Mouse (Mus musculus) neural tube, embryonic 13.5 days (tissue): ENCODE results near the gene Slc38a1. TPM values are rescaled to one million over a fixed set of nuclear protein-coding genes. Genes with fewer than 3 reads are reported as not detected.

Source experiments
- ATAC-seq: fragments of 200-750 bp; cut with Nextera tagmentation; 2 replicates; pipeline ENCODE4 v1.8.0; 2017; ENCODE audit warnings: low read depth, mild to moderate bottlenecking, moderate TSS enrichment, moderate library complexity
- H3K27ac ChIP-seq: fragments of 300-500 bp; sonication (generic); replicated peaks from 2 replicates; pipeline ENCODE4 v1.5.1; 2015; ENCODE audit warnings: moderate library complexity, mild to moderate bottlenecking, inconsistent platforms
- H3K27me3 ChIP-seq: fragments of 300-500 bp; sonication (generic); 2 replicates; pipeline ENCODE4 v1.6.1; 2015; ENCODE audit warnings: mild to moderate bottlenecking, inconsistent platforms
- H3K36me3 ChIP-seq: fragments of 300-500 bp; sonication (generic); 2 replicates; pipeline ENCODE4 v1.6.1; 2015; ENCODE audit warnings: mild to moderate bottlenecking, inconsistent platforms
- H3K4me1 ChIP-seq: fragments of 300-500 bp; sonication (generic); replicated peaks from 2 replicates; pipeline ENCODE4 v1.6.1; 2015; ENCODE audit warnings: inconsistent platforms
- H3K4me2 ChIP-seq: fragments of 300-500 bp; sonication (generic); 2 replicates; pipeline ENCODE4 v1.6.1; 2015; ENCODE audit warnings: inconsistent platforms, mild to moderate bottlenecking, moderate library complexity
- H3K4me3 ChIP-seq: fragments of 300-500 bp; sonication (generic); 2 replicates; pipeline ENCODE4 v1.5.1; 2015; ENCODE audit warnings: mild to moderate bottlenecking, inconsistent platforms
- H3K9ac ChIP-seq: fragments of 300-500 bp; sonication (generic); 2 replicates; pipeline ENCODE4 v1.6.1; 2015; ENCODE audit warnings: moderate library complexity, mild to moderate bottlenecking, inconsistent platforms
- H3K9me3 ChIP-seq: fragments of 300-500 bp; sonication (generic); 2 replicates; pipeline ENCODE4 v1.6.1; 2016; ENCODE audit warnings: inconsistent platforms
- WGBS: fragments of 180-500 bp; shearing (Covaris S2); methylation state at CpG from one replicate; pipeline ENCODE4 v1.1.7; 2015; 5-methylcytosine and 5-hydroxymethylcytosine counted together
- polyA plus RNA-seq: library from polyadenylated mRNA; unstranded; fragments of >200 nt; fragmentation: Nextera tagmentation; extraction: Ambion mirVana; gene quantifications from 2 replicates; pipeline ENCODE4 v1.2.1, GENCODE M21; 2015

Gene Slc38a1
- polyA plus RNA-seq, 1 experiment from 2014 or later, result 140 TPM

DNA sequence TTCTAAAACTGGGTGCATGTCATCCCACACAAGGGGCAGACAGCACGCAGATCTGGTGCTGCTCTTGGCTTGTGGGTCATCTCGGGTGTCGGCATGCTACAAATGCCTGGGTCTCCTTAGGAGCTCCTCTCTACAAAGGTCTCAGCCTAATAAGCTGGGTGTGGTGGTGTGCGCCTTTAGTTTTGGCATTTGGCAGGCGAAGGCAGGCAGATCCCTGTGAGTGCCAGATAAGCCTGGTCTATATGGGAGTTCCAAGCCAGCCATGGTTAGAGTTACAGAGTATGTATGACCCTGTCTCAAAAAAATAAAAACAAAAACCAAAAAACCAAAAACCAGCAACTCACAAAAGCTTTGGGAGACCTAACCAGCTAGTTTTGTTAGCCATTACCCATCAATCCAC, 65.7 kb downstream of the Slc38a1 start:
- Histone ChIP-seq H3K36me3 (peaks cover 77% of the 10 kb centered on the region), H3K4me3 (no peak overlapping the region), H3K27ac (no peak overlapping the region), H3K4me1 (no peaks in the 10 kb centered on the region), H3K27me3 (no peaks in the 10 kb centered on the region), H3K9me3 (no peaks in the 10 kb centered on the region), H3K4me2 (no peak overlapping the region), H3K9ac (no peak overlapping the region)
- 98% methylated on average over 5 of the region's 5 CpGs for WGBS
- ATAC-seq, result no peak

DNA sequence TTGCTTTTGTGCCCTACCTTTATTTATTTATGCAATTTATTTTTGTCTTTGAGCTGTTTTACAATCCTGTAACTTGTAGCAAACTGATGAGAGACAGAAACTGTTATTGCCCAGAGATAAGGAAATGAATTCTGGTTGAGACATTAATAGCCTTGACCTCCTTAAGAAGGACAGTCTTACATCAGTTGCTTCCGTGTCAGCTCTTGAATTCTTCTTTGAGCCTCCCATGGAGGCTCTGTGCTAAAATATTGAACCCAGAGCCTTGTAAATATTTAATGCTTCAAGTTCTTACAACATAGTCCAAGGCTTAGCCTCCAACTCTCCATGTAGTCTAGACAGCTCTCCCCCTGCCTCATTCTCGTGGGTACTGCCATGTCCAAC, 73.7 kb downstream of the Slc38a1 start:
- Histone ChIP-seq H3K4me3 (no peak overlapping the region), H3K4me1 (peaks cover 6% of the 10 kb centered on the region), H3K9ac (no peak overlapping the region), H3K36me3 (peaks cover 11% of the 10 kb centered on the region), H3K27ac (no peak overlapping the region), H3K27me3 (no peaks in the 10 kb centered on the region), H3K9me3 (no peaks in the 10 kb centered on the region), H3K4me2 (no peak overlapping the region)
- no peak for ATAC-seq
- WGBS, result 61% methylated on average over 2 of the region's 2 CpGs

DNA sequence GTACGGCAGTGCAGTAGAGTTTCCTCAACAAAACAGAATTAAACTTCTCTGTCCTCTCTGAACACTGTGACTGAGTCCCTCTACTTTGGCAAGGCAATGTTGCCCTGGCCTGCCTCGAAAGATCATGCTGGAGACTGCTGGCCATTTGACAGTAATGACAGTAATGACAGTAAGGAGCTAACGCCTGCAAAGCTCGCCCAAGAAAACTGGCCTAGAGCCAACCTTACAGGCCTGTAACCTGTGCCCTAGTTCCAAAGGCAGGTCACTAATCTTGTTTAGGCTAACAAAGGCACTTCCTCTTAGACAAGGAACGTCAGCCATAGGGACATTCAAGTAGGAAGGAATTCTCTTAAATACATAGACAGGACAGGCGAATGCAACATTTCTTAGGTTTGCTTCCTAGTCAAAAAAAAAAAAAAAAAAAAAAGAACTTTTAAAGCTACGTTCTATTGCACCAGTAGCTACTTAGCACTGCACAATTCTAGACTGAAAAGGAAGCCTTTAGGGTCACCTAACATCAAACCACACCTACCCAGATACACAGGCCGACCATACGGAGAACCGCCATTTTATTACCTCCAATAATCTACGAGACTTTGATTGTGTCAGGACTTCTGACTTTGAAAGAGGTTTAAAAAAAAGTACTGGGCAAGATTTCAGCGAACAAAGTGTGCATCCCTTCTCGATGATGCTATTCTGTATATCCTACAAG, 74.3 kb downstream of the Slc38a1 start:
- Histone ChIP-seq H3K9me3 (no peaks in the 10 kb centered on the region), H3K4me1 (peaks cover 6% of the 10 kb centered on the region), H3K4me3 (no peak overlapping the region), H3K9ac (no peak overlapping the region), H3K36me3 (peaks cover 5% of the 10 kb centered on the region), H3K27ac (no peak overlapping the region), H3K4me2 (no peak overlapping the region), H3K27me3 (no peaks in the 10 kb centered on the region)
- ATAC-seq, result no peak
- WGBS, result 76% methylated on average over 13 of the region's 13 CpGs

DNA sequence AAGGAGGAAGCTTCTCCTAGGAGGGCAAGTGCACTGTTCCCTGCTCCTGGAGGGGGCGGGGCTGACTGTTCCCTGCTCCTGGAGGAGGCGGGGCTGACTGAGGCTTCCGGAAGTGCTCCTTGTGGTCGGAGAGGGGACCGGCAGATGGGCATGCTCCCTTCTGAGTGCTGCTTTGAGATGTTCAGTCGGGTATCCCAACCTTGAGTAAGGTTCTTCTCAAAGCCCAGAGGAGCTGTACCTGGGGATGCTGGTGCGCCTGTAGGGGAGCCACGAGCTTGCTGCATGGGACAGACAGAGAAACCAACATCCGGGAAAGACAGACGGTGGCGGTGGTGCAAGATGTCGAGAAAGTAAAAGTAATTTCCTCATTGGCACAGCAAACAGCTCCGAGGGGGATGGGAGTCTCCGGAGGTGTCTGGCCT, 75.9 kb downstream of the Slc38a1 start:
- Histone ChIP-seq H3K27me3 (no peaks in the 10 kb centered on the region), H3K9me3 (no peaks in the 10 kb centered on the region), H3K4me1 (peaks cover 6% of the 10 kb centered on the region), H3K27ac (no peak overlapping the region), H3K4me3 (peak overlapping the region; percentile 31), H3K4me2 (peak overlapping the region; percentile 56), H3K9ac (peak overlapping the region; percentile 55), H3K36me3 (no peaks in the 10 kb centered on the region)
- ATAC-seq, result peak; percentile 56; the same call in 1 of the 2 replicates
- WGBS, result 10% methylated on average over 14 of the region's 14 CpGs

DNA sequence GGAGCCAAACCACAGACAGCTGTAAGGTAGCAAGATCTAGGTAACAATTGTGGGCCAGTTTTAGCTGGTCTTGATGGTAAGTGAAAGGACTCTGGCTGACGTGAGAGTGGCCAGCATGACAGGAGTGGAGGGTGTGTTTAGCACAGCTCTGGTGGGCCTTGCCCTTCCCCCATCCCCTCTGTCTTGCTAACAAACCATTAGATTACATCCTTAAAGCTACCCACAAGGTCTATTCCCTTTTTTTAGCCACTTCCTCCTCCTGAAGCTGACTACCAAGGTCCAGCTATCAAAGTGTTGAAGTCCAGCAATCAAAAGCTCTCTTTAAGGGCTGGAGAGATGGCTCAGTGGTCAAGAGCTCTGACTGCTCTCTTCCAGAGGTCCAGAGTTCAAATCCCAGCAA, 78.9 kb downstream of the Slc38a1 start:
- no peak overlapping the region for H3K27ac ChIP-seq
- H3K4me1 ChIP-seq, result peaks cover 6% of the 10 kb centered on the region
- H3K9ac ChIP-seq, result no peak overlapping the region
- no peaks in the 10 kb centered on the region for H3K36me3 ChIP-seq
- no peaks in the 10 kb centered on the region for H3K27me3 ChIP-seq
- no peaks in the 10 kb centered on the region for H3K9me3 ChIP-seq
- H3K4me2 ChIP-seq, result no peak overlapping the region
- whole genome bisulfite sequencing, result 80% methylated on average over 1 of the region's 1 CpGs
- H3K4me3 ChIP-seq, result no peak overlapping the region
- ATAC-seq, result no peak

DNA sequence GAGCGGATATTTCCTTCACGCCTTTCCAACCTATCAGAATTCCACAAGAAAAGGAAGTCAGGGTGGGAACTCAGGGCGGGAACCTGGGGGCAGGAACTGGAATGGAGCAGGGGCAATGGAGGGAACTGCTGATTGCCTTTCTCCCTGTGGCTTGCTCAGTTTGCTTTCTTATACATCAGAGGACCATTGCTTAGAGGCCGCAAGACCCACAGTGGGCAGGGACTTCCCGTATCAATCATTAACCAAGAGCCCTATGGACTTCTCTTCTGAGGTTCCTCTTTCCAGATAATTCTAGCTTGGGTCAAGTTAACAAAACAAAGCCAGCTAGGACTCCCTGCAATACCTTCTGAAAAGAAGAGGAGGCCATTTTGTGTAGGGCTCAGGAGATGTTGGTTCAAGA, 80.2 kb downstream of the Slc38a1 start:
- Histone ChIP-seq H3K9me3 (no peaks in the 10 kb centered on the region), H3K27ac (no peak overlapping the region), H3K27me3 (no peaks in the 10 kb centered on the region), H3K4me3 (no peak overlapping the region), H3K4me1 (peaks cover 6% of the 10 kb centered on the region), H3K9ac (no peak overlapping the region), H3K4me2 (no peak overlapping the region), H3K36me3 (no peaks in the 10 kb centered on the region)
- 95% methylated on average over 5 of the region's 5 CpGs for WGBS
- no peak for ATAC-seq

DNA sequence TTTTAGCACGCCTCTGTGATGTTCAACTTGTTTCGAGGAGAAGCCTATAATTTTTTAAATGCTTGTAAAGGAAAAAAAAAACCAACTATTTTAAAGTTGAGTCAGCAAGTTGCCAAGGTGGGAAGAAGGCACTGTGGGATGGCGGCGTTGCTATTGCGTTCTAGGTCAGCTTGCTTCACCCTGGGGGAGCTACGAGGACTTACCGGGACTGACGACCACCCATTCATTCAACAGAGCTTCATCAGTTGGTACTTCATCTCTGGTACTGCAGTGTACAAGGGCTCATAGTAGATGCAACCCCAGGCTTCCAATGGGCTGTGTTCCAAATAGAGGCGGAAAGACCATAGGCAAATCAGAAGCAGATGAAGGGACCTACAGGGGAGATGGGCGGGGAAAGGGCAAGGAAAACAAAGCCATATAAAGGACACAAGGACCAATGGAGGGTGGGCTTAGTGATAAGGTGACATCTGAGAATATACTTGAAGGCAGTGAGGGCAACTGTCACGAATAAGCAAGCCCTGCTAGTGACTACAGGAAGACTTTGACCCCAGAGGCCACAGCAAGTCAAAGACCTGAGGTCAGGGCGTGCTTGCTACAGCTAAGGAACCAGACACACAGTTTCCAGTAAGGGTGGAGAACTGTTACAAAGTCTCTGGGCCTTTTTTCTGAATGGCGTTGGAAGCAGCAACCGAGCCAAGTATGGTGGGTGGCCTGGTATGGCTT, 82.0 kb downstream of the Slc38a1 start:
- Histone ChIP-seq H3K9ac (no peak overlapping the region), H3K4me2 (no peak overlapping the region), H3K4me3 (no peak overlapping the region), H3K9me3 (no peaks in the 10 kb centered on the region), H3K36me3 (no peaks in the 10 kb centered on the region), H3K4me1 (no peaks in the 10 kb centered on the region), H3K27ac (no peak overlapping the region), H3K27me3 (no peaks in the 10 kb centered on the region)
- no peak for ATAC-seq
- 95% methylated on average over 14 of the region's 14 CpGs for WGBS

DNA sequence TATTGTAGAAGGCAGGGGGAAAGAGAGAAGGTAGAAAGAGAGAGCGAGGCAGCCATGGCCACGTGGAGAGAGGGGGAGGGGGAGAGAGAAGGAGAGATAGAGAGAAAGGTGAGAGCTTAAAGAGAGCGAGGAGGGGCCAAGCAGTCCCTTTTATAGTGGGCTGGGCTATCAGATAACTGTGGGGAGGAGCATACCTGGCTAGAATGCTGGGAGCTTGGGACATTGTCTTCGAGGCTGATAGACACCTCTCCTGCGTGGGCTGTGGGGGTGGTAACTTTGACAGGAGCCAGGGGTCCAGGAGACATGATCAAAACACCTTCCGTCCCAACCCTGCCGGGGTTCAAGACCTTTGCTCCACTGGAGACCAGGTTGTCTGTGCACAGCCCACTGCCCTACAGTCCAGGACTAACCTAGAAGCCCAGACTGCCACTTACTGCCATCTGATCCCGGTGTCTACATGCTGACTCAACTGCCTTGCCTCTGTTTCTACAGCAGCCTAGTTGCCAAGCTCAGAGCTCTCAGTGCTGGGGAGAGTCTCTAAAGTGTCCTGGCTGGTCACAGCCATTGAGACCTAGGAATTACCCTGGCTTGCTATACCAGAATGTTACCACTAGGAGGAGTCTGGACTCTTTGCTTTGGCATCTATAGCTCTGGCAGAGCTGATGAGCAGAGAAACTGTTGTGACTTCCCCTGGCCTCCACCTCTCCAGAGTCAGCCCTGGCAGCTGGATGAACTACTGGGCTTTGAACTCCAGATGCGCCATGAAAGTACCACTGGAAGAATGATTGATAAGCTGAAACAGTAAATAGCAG, 90.9 kb downstream of the Slc38a1 start:
- 69% methylated on average over 9 of the region's 9 CpGs for WGBS
- ATAC-seq, result peak; percentile 61; the same call in 1 of the 2 replicates
- H3K4me1 ChIP-seq, result peaks cover 8% of the 10 kb centered on the region
- no peaks in the 10 kb centered on the region for H3K9me3 ChIP-seq
- H3K27ac ChIP-seq, result no peak overlapping the region
- no peak overlapping the region for H3K9ac ChIP-seq
- no peak overlapping the region for H3K4me3 ChIP-seq
- no peaks in the 10 kb centered on the region for H3K36me3 ChIP-seq
- H3K27me3 ChIP-seq, result no peaks in the 10 kb centered on the region
- H3K4me2 ChIP-seq, result no peak overlapping the region

DNA sequence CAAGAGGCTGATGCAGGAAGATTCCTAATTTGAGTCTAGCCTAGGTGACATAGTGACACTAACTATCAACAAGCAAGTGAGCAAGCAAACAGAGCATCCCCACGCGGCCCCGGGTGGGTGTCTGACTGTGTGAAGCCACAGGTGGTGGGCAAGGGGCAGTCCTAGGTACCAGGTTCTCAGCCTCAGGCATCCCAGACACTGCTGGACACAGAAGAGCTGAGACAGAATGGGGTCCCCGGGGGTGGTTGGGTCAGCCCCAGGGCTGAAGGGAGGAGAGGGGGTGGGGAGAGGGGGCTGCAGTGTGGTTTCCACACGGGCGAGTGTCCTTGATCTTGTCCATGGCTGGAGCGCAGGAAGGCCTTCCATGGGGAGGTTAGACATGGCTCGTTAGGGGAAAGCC, 91.6 kb downstream of the Slc38a1 start:
- Histone ChIP-seq H3K27ac (no peak overlapping the region), H3K36me3 (no peaks in the 10 kb centered on the region), H3K4me3 (no peak overlapping the region), H3K9me3 (no peaks in the 10 kb centered on the region), H3K4me2 (no peak overlapping the region), H3K27me3 (no peaks in the 10 kb centered on the region), H3K4me1 (peaks cover 8% of the 10 kb centered on the region), H3K9ac (no peak overlapping the region)
- 93% methylated on average over 8 of the region's 8 CpGs for WGBS
- no peak for ATAC-seq

DNA sequence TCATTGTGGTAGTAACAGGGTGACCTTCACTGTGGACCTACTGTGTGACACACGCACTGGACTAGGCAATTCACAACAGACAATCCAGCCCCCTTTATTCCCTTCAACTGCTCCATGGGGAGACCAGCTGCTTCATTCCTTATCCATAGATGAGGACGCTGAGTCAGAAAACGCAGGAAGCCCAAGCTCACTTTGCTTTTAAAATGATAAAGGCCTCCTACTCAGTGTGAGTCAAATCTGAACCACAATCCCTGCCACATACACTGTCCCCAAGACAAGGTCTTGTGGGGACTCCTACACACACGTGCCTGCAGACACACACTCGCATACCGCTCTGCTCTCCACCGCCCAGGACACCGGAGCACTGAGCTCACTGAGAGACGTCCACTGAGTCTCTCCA, 94.3 kb downstream of the Slc38a1 start:
- peak overlapping the region; percentile 52 for H3K27ac ChIP-seq
- no peak overlapping the region for H3K4me2 ChIP-seq
- ATAC-seq, result no peak

DNA sequence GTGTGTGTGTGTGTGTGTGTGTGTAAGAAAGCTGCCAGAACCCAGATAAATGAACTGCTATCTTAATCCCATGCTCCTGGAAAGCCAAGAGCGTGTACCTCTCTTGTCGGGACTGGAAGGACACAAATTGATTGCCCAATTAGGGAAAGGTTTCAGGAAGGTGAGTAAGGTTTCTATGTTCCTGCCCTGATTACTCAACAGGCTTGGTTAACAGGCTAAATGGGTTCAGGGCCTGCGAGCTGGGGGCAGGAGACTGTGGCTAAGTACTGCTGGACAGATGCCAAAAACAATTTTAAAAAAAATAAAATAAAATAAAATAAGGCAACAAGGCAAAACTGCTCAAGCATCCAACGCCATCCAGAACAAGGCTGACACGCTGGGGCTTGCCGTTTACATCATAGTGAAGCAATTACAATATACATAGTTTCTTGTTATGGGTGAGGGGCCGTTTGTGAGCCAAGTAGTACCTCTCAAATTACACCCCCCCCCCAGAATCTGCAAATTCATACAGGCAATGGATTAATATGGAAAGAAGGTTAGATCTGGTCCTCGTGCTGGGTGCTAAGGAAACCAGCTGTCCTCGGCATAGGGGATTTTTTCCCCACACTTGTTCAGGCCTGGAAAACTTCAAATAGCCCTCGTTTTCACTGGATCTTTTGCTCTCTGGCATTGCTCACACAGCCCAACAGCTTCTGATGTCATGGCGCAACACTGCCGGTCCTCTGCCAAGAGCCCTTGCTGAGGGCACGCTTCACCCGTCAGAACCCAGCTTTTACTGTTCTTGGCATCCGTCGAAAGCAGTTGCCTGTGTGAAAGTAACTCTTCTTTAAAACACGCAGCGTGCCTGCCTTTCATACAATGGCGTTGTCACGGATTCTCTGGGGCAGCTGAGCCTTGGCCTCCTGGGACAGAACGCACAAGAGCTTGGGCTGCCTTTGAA, 95.2 kb downstream of the Slc38a1 start:
- Histone ChIP-seq H3K27ac (peak overlapping the region; percentile 52; the same call in 1 of the 2 replicates), H3K4me3 (no peak overlapping the region), H3K4me1 (peaks cover 8% of the 10 kb centered on the region), H3K9ac (no peak overlapping the region), H3K27me3 (no peaks in the 10 kb centered on the region), H3K36me3 (no peaks in the 10 kb centered on the region), H3K9me3 (no peaks in the 10 kb centered on the region), H3K4me2 (no peak overlapping the region)
- WGBS, result 38% methylated on average over 21 of the region's 21 CpGs
- ATAC-seq, result peak; percentile 89

More for the DNA sequence above, 94.3 kb downstream of the Slc38a1 start:
- WGBS, result 77% methylated on average over 9 of the region's 9 CpGs
- Histone ChIP-seq H3K9ac (no peak overlapping the region), H3K27me3 (no peaks in the 10 kb centered on the region), H3K4me1 (peaks cover 8% of the 10 kb centered on the region), H3K9me3 (no peaks in the 10 kb centered on the region), H3K36me3 (no peaks in the 10 kb centered on the region), H3K4me3 (no peak overlapping the region)
